Mouse (Mus musculus) left cerebral cortex, adult 18-20 months (tissue): ENCODE results near the gene Fbxo46. TPM values are rescaled to one million over a fixed set of nuclear protein-coding genes. Genes with fewer than 3 reads are reported as not detected.

ENCODE experiments used
- DNase-seq, 2 experiments: peaks; one replicate each; pipeline ENCODE4 v3.0.0; 2021 to 2022; ENCODE audit warnings: low spot score in 2 of 2, mixed read lengths in 1 of 2
- total RNA-seq, 2 experiments: library from RNA; stranded (reverse); gene quantifications; 2 replicates each; pipeline ENCODE4 v1.2.3; 2021

The Fbxo46 gene
- total RNA-seq, 2 experiments from 2014 or later, result 13.6 to 15.6 TPM

GRCm38 (mm10) chr7:19164189-19164588, 44.5 kb downstream of the Fbxo46 start:
- DNase-seq, result no peak

- DNase-seq, result no peak
These were observed 45.3 kb downstream of the Fbxo46 start for GRCm38 (mm10) chr7:19164978-19165377.

DNA sequence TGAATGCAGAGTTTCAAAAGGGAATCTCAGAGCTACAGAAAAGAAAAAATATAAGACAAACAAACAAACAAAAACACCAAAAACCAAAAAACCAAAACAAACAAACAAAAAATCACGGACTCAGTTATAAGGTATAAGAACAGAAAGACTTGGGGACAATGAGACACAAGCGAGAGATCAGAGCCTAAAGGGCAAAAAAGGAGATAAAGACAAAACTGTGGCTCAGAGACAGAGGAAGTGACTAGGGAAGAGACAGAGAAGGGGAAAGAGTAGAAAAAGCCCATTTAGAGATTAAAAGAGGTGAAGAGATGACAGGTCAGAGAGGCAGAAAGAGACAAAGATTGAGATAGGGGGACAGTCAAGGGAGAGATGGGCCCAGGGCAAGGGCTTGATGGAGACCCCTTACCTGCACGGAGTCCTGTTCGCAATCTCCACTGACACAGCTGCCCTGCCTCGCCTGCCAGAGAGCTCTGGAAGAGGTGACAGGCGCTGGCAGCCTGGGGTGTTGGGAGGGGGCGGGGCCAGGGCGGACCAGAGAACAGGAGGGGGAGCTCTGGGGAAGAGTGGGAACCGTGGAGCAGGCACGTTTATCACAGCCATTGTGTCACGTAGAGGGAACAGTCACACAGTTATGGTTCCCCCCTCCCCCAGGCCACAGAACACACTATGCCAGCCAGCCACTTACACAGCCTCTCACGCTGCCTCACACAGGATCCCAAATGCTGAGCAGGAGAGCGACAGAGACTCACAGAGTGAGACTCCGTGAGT, 46.2 kb downstream of the Fbxo46 start, which contains the start of gene Gipr:
TSS of gene Gipr (minus strand) at position 472 of the 768 bp plus-strand sequence.
- DNase-seq, result no peak

DNA sequence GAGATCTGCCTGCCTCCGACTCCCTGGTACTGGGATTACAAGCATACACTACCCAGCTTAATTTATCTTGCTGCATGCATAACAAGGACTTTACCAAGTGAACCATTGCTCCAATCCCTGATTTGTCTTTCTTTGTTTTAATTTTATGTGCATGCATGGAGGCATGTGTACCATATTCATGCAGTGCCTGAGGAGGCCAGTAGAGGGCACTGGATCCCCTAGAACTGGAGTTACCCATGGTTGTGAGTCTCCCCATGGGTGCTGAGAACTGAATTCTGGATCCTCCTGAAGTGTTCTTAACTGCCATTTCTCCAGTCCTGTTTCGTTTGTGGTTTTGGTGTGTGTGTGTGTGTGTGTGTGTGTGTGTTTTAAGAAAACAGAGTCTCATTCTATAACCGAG, 47.3 kb downstream of the Fbxo46 start:
- no peak for DNase-seq

- DNase-seq, result no peak
These were observed 49.8 kb downstream of the Fbxo46 start for GRCm38 (mm10) chr7:19169506-19169905.

- DNase-seq, result peak in 1 of 2 experiments; percentile 57
These were observed 50.5 kb downstream of the Fbxo46 start for GRCm38 (mm10) chr7:19170142-19170541.

GRCm38 (mm10) chr7:19171831-19172230, 52.2 kb downstream of the Fbxo46 start:
- no peak for DNase-seq

DNA sequence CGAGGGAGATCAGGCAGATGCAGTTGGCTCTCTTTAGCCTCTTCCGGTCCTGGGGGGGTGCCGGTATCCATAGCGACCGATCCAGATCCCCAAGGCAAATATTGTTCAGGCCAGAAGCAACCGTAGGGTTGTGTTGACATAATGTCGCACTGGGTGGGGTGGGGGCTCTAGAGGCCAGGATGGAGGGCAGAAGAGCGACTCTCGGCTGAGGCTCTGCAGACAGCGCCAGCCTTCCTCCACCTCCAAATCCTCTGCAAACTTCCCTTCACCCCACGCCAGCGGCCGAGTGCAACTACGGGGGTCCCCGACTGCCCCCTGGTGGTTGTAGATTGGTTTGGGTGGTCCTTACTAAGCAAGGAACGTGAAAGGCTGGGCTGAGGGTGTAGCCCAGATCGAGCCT, 53.2 kb downstream of the Fbxo46 start:
- peak; percentile 85 to 90 for DNase-seq

DNA sequence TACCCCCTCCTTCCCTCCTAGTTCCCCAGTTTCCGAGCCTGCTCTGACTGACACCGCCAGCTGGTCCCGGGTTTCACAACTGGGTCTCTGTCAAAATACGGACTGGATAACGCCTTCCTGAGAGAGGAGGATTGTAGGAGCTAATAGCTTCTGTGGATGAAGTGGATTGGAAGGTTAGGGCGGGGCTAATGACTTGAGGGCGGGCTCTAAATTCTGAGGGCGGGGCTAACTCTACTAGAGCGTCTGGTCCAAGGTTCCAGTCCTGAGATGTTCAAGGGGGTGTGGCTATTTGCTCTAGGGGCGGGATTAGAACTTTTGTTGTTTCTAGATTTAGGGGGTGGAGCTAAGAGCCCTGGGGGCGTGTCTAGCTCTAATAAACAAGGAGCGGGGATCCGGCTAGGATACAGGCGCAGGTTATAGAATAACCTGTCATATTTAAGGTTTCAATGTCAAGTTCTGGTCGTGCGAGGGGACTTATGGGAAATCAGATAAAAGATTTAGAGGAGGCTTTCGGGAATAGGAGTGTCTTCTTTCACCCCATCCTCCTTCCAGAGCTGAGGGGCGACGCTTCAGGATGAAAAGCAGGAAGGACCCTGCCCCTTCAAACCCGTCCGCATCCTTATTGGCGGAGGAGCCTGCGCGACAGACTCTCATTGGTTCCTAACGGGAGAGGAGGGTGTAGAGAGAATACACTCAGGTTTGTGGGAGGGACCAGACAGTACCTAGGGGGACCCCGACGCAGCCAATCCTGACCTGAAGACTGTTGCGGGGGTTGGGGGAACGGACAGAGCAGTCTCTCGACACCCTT, 56.3 kb downstream of the Fbxo46 start, which contains the start of gene Eml2:
TSS of gene Eml2 (plus strand) at position 714 of the 808 bp plus-strand sequence.
- DNase-seq, result peak; percentile 72 to 84

DNA sequence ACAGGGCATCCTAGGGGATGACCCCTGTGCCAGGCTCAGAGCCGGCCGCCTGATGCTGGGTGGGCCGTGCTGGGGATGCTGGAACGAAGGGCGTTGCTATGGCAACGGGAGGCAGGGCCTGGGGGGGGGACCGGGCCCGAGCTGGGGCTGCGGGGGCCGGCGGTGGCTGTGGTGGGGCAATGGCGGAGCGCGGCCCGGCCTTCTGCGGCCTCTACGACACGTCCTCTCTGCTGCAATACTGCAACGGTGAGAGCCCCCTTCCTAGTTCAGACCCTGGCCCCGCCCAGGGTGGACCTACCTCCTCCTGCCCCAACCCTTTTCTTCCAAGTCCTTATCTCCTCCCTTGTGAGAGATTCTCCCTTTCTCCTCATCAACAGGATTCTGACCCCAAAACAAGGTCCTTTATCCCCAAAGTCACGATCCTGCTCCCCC, 56.9 kb downstream of the Fbxo46 start:
- peak in 1 of 2 experiments; percentile 66 for DNase-seq

DNA sequence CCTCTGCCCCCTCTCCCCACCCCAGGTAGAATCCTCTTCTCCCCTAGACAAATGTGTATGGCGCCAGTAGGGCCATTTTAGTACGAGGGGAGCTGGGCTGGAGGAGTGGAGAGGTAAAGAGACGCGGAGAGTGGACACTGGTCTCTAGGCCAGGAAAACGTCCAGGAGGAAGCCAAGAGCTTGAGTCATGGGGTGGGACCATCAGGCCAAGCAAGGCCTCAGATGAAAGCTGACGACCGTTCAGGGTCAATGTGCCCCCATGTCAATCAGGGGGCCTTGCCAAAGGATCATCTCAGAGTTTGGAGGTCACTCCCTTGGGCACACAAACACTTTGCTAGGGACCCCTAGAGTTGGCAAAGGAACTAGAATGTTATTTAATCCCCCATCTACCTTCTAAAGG, 57.6 kb downstream of the Fbxo46 start:
- DNase-seq, result no peak

DNA sequence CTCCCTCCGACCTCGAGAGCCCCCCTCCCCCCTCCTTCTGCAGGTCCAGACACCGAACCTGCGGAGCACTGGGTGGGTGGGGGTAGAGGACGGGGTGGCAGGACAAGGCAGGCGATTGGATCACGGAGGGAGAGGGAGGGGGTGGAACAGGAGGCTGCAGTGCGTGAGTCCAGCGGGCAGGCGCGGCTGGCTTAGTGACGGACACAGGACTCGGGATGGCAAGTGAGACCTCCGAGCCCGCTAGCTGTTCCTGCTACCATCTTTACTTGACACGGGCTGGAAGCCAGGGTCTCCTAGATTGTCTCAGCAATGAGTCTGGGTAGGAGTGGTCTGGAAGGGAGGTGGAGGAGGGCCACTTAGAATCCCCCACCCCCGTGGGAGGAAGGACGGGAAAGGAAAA, 58.4 kb downstream of the Fbxo46 start:
- peak in 1 of 2 experiments; percentile 65 for DNase-seq

- peak; percentile 87 to 91 for DNase-seq
These were observed 58.9 kb downstream of the Fbxo46 start for GRCm38 (mm10) chr7:19178443-19179092.

GRCm38 (mm10) chr7:19179173-19179572, 59.5 kb downstream of the Fbxo46 start:
- DNase-seq, result peak; percentile 56 to 73

- no peak for DNase-seq
These were observed 60.3 kb downstream of the Fbxo46 start for GRCm38 (mm10) chr7:19179936-19180335.

- DNase-seq, result no peak
These were observed 61.3 kb downstream of the Fbxo46 start for GRCm38 (mm10) chr7:19180862-19181429.

DNA sequence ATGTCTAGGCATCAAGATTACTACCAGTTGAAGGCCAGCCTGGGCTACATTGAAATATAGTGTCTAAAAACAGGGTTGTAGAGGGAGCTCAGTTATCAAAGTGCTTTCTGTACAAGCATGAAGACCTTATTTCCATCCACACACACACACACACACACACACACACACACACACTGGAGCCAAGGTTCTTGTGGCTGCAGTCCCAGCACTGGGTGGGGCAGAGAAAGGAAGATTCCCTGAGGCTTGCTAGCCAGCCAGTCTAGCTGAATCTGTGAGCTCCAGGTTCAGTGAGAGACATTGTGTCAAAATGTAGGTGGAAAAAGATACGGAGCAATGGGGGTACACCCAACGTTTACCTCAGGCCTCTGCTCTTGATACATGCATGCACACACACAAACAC, 64.6 kb downstream of the Fbxo46 start:
- no peak for DNase-seq

GRCm38 (mm10) chr7:19184758-19185157, 65.1 kb downstream of the Fbxo46 start:
- DNase-seq, result no peak
